ENCODE assay signal across 8 mouse cellular contexts in genomic region chr14:33313624-33314023, GRCm38 (mm10).
A peak's percentile ranks its signal among the peaks of the same experiment; 100 is the strongest.
DNase-seq lines count a peak whose midpoint lies in the region; ATAC-seq lines count a peak whose summit lies in the region.

No protein-coding gene starts in this region.

- H3K9ac ChIP-seq in intestine, embryonic 15.5 days, result no peak overlapping the region
- H3K9ac ChIP-seq in midbrain, embryonic 13.5 days (replicated peaks), result no peak overlapping the region
- H3K9ac ChIP-seq in stomach, embryonic 14.5 days (replicated peaks; ENCODE audit: low read depth, low read length), result no peak overlapping the region

- intact Hi-C loops in left cerebral cortex, postnatal 36 days (cut with DNase I), result loop anchor here (5.0 kb wide), 1 partner anchor 59 kb away; no protein-coding TSS in a partner anchor

- peak; percentile 57 for ATAC-seq in intestine, embryonic 15.5 days
- peak; percentile 71 for ATAC-seq in midbrain, embryonic 13.5 days
- ATAC-seq in stomach, embryonic 14.5 days (ENCODE audit: insufficient number of reproducible peaks, insufficient read depth, low FRiP score, low read depth), result peak; percentile 47

- H3K27ac ChIP-seq in intestine, embryonic 15.5 days, result no peak overlapping the region
- H3K27ac ChIP-seq in midbrain, embryonic 13.5 days, result no peak overlapping the region
- H3K27ac ChIP-seq in stomach, embryonic 14.5 days (ENCODE audit: low read length), result no peak overlapping the region

- 0% methylated on average over 4 of the region's 4 CpGs for WGBS in intestine, embryonic 15.5 days
- 0% methylated on average over 4 of the region's 4 CpGs for WGBS in midbrain, embryonic 13.5 days
- 0% methylated on average over 4 of the region's 4 CpGs for WGBS in stomach, embryonic 14.5 days

- H3K36me3 ChIP-seq in intestine, embryonic 15.5 days, result no peaks in the 10 kb centered on the region
- H3K36me3 ChIP-seq in midbrain, embryonic 13.5 days, result no peaks in the 10 kb centered on the region
- H3K36me3 ChIP-seq in stomach, embryonic 14.5 days (ENCODE audit: control insufficient read depth, insufficient read depth, low read length), result no peaks in the 10 kb centered on the region

- DNase-seq in ovary, adult 18-20 months (ENCODE audit: low spot score), result peak; percentile 40
- no peak for DNase-seq in ovary, postnatal 10 days (ENCODE audit: low spot score)
- peak; percentile 64 for DNase-seq in cerebellum, adult 8-10 months
- peak; percentile 34 to 61 for DNase-seq in frontal cortex, postnatal 14 days (ENCODE audit: low spot score in 2 of 2)
- DNase-seq in left cerebral cortex, postnatal 36 days (ENCODE audit: low spot score in 2 of 2), result peak; percentile 55 to 56

- H3K9me3 ChIP-seq in intestine, embryonic 15.5 days, result no peaks in the 10 kb centered on the region
- H3K9me3 ChIP-seq in midbrain, embryonic 13.5 days, result no peaks in the 10 kb centered on the region
- H3K9me3 ChIP-seq in stomach, embryonic 14.5 days (ENCODE audit: control insufficient read depth, low read depth, low read length), result no peaks in the 10 kb centered on the region

- no peak overlapping the region for H3K4me3 ChIP-seq in intestine, embryonic 15.5 days (replicated peaks)
- no peak overlapping the region for H3K4me3 ChIP-seq in midbrain, embryonic 13.5 days (replicated peaks)
- no peak overlapping the region for H3K4me3 ChIP-seq in stomach, embryonic 14.5 days (ENCODE audit: low read depth, low read length)

- H3K4me2 ChIP-seq in intestine, embryonic 15.5 days (replicated peaks), result no peak overlapping the region
- no peak overlapping the region for H3K4me2 ChIP-seq in midbrain, embryonic 13.5 days (replicated peaks)
- no peak overlapping the region for H3K4me2 ChIP-seq in stomach, embryonic 14.5 days (replicated peaks; ENCODE audit: low read depth, low read length)

- H3K27me3 ChIP-seq in intestine, embryonic 15.5 days (replicated peaks), result no peaks in the 10 kb centered on the region; the same call in 1 of the 2 replicates
- H3K27me3 ChIP-seq in midbrain, embryonic 13.5 days, result peaks cover 27% of the 10 kb centered on the region
- no peaks in the 10 kb centered on the region for H3K27me3 ChIP-seq in stomach, embryonic 14.5 days (ENCODE audit: control insufficient read depth, insufficient read depth, low read length)

- H3K4me1 ChIP-seq in intestine, embryonic 15.5 days (replicated peaks), result peaks cover 15% of the 10 kb centered on the region; the same call in 1 of the 2 replicates
- no peaks in the 10 kb centered on the region for H3K4me1 ChIP-seq in midbrain, embryonic 13.5 days (replicated peaks)
- peaks cover 7% of the 10 kb centered on the region; the same call in 1 of the 2 replicates for H3K4me1 ChIP-seq in stomach, embryonic 14.5 days (ENCODE audit: control insufficient read depth, insufficient read depth, low read length)
